Mouse (Mus musculus): ENCODE measurements around the gene Vmn2r51. TPM values are rescaled to one million over a fixed set of nuclear protein-coding genes. Genes with fewer than 3 reads are reported as not detected.
"Not testable (repeated sequence)": the region's sequence is repeated elsewhere in the genome, so short reads cannot be mapped to it uniquely, and the experiment has no call there.

Vmn2r51 gene
- polyA plus RNA-seq (2015; fragmentation: Nextera tagmentation; extraction: Ambion mirVana) = not detected in 2 replicates

- H3K4me1 ChIP-seq; H3K9me3 ChIP-seq (replicated peaks); H3K27ac ChIP-seq; H3K27me3 ChIP-seq; ATAC-seq (replicated peaks; ENCODE audit: low FRiP score); H3K36me3 ChIP-seq; H3K9ac ChIP-seq; H3K4me3 ChIP-seq (replicated peaks); H3K4me2 ChIP-seq: not testable (repeated sequence)
- 54% methylated on average over 1 of the region's 1 CpGs for WGBS
These were observed at the start of gene Vmn2r51 for GRCm38 (mm10) chr7:10105641-10106040. Vmn2r51 (minus strand) TSS chr7:10105741.

- not testable (repeated sequence) for H3K4me2 ChIP-seq; H3K36me3 ChIP-seq; H3K4me3 ChIP-seq (replicated peaks); H3K27ac ChIP-seq; ATAC-seq (replicated peaks; ENCODE audit: low FRiP score); H3K4me1 ChIP-seq; H3K27me3 ChIP-seq; H3K9ac ChIP-seq; H3K9me3 ChIP-seq (replicated peaks)
These were observed 52.3 kb downstream of the Vmn2r51 start, which contains the start of gene Vmn2r50 for GRCm38 (mm10) chr7:10053196-10053595. Vmn2r50 (minus strand) TSS chr7:10053296.

Other genes starting within 250 kb of the Vmn2r51 start
- not detected in 2 replicates for gene Vmn2r48, start 152.2 kb downstream of the Vmn2r51 start, polyA plus RNA-seq (2015; fragmentation: Nextera tagmentation; extraction: Ambion mirVana)
- not detected in 2 replicates for gene Vmn2r49, start 113.5 kb downstream of the Vmn2r51 start, polyA plus RNA-seq (2015; fragmentation: Nextera tagmentation; extraction: Ambion mirVana)
- not detected in 2 replicates for gene Vmn2r50, start 52.4 kb downstream of the Vmn2r51 start, polyA plus RNA-seq (2015; fragmentation: Nextera tagmentation; extraction: Ambion mirVana)
- gene Vmn2r52, start 70.8 kb upstream of the Vmn2r51 start, polyA plus RNA-seq (2015; fragmentation: Nextera tagmentation; extraction: Ambion mirVana) = not detected in 2 replicates
- not detected in 2 replicates for gene Vmn1r66, start 172.3 kb upstream of the Vmn2r51 start, polyA plus RNA-seq (2015; fragmentation: Nextera tagmentation; extraction: Ambion mirVana)